Mouse (Mus musculus) cerebral cortex, adult 2 months (tissue): Measurements from ENCODE around the gene Fam160a2.

Experiments used
- WGBS: fragments of 180-500 bp; shearing (Covaris S2); methylation state at CpG from one replicate; pipeline ENCODE4 v1.1.7; 2018; 5-methylcytosine and 5-hydroxymethylcytosine counted together

The Fam160a2 gene

GRCm38 (mm10) chr7:105399935-105400624, at the start of gene Fam160a2:
Gene Fam160a2 (minus strand): TSS chr7:105400054.
- WGBS = under 1% methylated on average over 43 of the region's 55 CpGs

- 85% methylated on average over 3 of the region's 3 CpGs for WGBS
Measured at GRCm38 (mm10) chr7:105445076-105445475, 45.2 kb upstream of the Fam160a2 start.

- 68% methylated on average over 4 of the region's 4 CpGs for WGBS
Measured at GRCm38 (mm10) chr7:105441426-105441825, 41.6 kb upstream of the Fam160a2 start.

GRCm38 (mm10) chr7:105437979-105438772, 38.3 kb upstream of the Fam160a2 start:
- 37% methylated on average over 7 of the region's 7 CpGs for WGBS

- WGBS = 80% methylated on average over 22 of the region's 22 CpGs
Measured at GRCm38 (mm10) chr7:105434798-105435197, 34.9 kb upstream of the Fam160a2 start.

- WGBS = 80% methylated on average over 17 of the region's 17 CpGs
Measured at GRCm38 (mm10) chr7:105433859-105434258, 34.0 kb upstream of the Fam160a2 start.

- 33% methylated on average over 1 of the region's 1 CpGs for WGBS
Measured at GRCm38 (mm10) chr7:105432058-105432457, 32.2 kb upstream of the Fam160a2 start.

- 2% methylated on average over 11 of the region's 11 CpGs for WGBS
Measured at GRCm38 (mm10) chr7:105426051-105426450, 26.2 kb upstream of the Fam160a2 start.

- WGBS = 2% methylated on average over 31 of the region's 31 CpGs
Measured at GRCm38 (mm10) chr7:105425424-105426043, 25.7 kb upstream of the Fam160a2 start, which contains the start of gene Cckbr. Gene Cckbr (plus strand): TSS chr7:105425731.

GRCm38 (mm10) chr7:105424368-105424767, 24.5 kb upstream of the Fam160a2 start:
- WGBS = 40% methylated on average over 5 of the region's 5 CpGs

GRCm38 (mm10) chr7:105420903-105421302, 21.0 kb upstream of the Fam160a2 start:
- WGBS = 42% methylated on average over 2 of the region's 2 CpGs

GRCm38 (mm10) chr7:105418106-105418505, 18.3 kb upstream of the Fam160a2 start:
- 42% methylated on average over 5 of the region's 5 CpGs for WGBS

GRCm38 (mm10) chr7:105416529-105416928, 16.7 kb upstream of the Fam160a2 start:
- WGBS = 65% methylated on average over 7 of the region's 7 CpGs

- WGBS = 29% methylated on average over 6 of the region's 6 CpGs
Measured at GRCm38 (mm10) chr7:105414385-105414784, 14.5 kb upstream of the Fam160a2 start.

GRCm38 (mm10) chr7:105411874-105412632, 12.2 kb upstream of the Fam160a2 start:
- 45% methylated on average over 8 of the region's 8 CpGs for WGBS

- WGBS = 70% methylated on average over 1 of the region's 1 CpGs
Measured at GRCm38 (mm10) chr7:105406322-105406721, 6.5 kb upstream of the Fam160a2 start.

- 87% methylated on average over 5 of the region's 5 CpGs for WGBS
Measured at GRCm38 (mm10) chr7:105404268-105404667, 4.4 kb upstream of the Fam160a2 start, which contains the start of gene Cnga4. Gene Cnga4 (plus strand): TSS chr7:105404568.

GRCm38 (mm10) chr7:105399058-105399934, 558 bp downstream of the Fam160a2 start:
- under 1% methylated on average over 25 of the region's 25 CpGs for WGBS

- 56% methylated on average over 1 of the region's 1 CpGs for WGBS
Measured at GRCm38 (mm10) chr7:105394606-105395005, 5.2 kb downstream of the Fam160a2 start.

- 61% methylated on average over 2 of the region's 2 CpGs for WGBS
Measured at GRCm38 (mm10) chr7:105390236-105390635, 9.6 kb downstream of the Fam160a2 start.

GRCm38 (mm10) chr7:105387696-105388095, 12.2 kb downstream of the Fam160a2 start:
- 95% methylated on average over 2 of the region's 2 CpGs for WGBS
